Mouse (Mus musculus): ENCODE results near the gene Ctnna2.

Ctnna2 gene

DNA sequence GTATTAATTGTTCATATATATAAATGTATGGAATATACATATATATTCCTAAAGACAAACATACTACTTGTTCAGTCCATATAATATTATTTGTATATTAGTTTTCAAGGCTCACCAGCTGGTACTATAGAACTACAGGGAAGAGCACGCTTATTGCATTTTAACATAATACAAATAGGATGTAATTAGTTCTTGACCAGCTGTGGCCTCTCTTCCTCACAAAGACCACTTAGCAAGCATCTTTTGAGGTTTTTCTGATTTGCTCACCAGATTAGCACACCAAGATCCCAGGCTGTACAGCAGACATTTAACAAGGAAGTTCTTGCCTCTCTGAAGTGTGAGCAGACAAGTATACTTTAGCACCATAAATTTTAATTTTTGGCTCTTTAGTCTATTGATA lies 152.0 kb downstream of the Ctnna2 start:
- in situ Hi-C loops (cut with MboI; ENCODE audit: unreplicated experiment in 2 of 2) = no loop called here

DNA sequence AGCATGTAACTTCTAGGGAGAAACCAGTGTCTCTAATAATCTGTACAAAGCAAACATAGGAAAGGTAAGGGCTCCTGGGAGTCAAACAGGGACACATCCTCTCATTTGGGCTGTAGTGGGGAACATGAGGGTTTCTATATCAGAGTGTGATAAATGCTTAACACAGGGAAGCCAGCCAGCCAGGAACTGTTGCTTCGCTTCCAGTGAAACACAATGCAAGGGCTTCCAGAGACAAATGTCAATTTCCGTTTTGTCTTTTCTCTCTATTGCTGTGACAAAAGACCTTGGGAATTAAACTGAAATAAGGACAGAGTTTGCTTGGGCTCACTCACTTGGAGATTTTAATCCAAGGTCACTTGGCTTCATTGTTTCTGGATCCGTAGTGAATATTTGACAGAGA lies 162.4 kb downstream of the Ctnna2 start:
- in situ Hi-C loops (cut with MboI; ENCODE audit: unreplicated experiment in 2 of 2) = no loop called here

DNA sequence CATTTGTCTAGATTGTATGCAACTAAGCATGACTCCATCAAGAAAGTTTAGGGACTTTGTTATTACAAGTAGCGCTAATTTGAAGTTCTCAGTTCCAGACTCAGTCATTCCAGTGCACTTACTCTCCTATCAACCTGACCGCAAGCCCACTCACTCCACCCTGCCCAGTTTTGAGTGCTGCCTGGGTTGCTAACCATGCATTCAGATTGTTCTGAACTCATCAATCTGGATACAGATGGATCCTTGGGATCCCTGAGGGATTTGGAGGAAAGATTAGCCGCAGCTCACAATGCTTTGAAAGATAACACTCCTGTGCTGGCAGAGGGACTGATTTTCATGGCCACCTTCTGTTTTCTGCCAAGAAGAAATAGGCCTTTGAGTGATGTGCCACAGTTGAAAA lies 168.5 kb downstream of the Ctnna2 start:
- in situ Hi-C loops (cut with MboI; ENCODE audit: unreplicated experiment in 2 of 2) = no loop called here

DNA sequence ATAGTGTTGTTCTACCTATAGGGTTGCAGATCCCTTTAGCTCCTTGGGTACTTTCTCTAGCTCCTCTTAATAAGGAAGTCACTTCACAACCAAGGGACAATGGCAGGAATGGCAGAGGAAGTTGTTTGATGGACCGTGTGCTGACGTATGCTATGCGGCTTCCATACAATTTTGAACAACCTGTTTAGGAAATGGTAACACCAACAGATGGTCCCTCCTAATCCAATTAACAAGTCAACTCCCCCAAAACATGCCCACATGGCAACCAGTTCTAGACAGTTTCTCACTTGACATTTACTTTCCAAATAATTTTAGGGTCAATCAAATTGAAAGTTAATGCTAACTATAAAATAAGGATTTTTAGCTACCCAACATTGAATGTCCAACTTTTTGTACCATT lies 176.9 kb downstream of the Ctnna2 start:
- in situ Hi-C loops (cut with MboI; ENCODE audit: unreplicated experiment in 2 of 2) = no loop called here

DNA sequence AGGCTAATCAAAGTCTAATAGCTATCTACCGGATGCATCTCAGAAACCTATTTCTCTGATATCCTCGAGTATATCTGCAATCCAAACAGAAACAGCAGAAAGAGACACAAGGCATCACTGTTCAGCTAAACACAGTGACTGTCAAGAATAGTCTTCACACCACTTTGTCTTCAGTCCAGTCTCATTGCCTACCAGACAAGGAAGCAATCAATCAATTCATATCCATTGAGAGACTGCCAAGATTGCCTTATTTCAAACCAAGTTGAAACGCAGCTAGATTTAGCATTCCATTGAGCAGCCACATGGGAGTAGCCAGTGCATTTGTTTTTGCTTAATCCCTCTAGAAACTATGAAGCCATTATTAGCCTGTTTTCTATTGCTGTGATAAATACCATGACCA lies 196.2 kb downstream of the Ctnna2 start:
- in situ Hi-C loops (cut with MboI; ENCODE audit: unreplicated experiment in 2 of 2) = no loop called here

DNA sequence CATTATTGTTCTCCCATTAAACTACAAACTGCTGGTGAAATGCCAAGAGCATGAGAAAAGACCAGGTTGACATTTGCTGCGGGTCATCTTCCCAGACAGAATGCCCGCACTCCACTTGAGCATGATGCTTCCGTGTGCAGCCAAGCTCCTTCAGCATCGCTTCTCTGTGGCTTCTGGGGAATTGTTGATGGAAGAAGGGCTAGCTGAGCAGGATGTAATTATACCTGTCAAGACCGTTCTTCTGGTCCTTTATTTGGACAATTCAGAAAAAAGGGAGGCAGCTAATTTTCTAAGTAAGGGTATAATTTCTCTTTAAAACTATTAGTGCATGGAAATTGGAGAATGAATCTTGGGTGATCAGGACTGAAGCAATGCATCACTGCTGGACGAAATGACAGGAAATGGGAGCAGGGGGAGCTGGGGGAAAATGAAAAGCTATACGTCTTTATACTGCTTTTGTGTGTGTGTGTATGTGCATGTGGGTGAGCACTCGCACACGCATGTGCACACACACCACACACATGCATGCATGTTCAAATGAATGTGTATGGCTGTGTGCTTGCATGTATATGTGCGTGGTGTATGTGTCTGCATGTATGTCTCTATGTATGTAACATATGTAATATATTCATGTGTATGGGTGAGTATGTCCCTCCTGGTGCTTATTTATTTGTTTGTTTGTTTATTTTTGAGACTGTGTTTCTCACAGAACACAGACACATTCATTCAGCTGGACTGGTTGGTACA lies 211.0 kb downstream of the Ctnna2 start:
- in situ Hi-C loops (cut with MboI; ENCODE audit: unreplicated experiment in 2 of 2) = no loop called here

DNA sequence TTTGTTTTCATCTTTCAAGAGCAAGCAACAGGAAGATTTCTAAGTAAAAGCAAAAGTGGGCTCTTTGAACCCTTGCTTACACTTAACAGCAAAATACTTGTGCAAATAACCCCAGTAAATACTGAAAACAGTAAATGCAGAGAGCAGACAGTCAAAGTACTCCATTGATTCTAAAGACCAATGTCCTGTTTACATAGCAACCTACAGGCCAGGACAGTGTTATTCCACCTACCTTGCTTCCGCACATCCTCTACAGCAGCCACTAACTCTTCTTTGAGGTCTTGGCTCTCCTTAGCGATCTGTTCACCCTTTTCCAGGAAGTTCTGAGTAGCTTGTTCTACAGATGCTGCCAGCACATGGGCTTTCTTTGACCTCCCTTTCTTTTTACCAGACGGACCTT lies 221.3 kb downstream of the Ctnna2 start:
- in situ Hi-C loops (cut with MboI; ENCODE audit: unreplicated experiment in 2 of 2) = no loop called here

DNA sequence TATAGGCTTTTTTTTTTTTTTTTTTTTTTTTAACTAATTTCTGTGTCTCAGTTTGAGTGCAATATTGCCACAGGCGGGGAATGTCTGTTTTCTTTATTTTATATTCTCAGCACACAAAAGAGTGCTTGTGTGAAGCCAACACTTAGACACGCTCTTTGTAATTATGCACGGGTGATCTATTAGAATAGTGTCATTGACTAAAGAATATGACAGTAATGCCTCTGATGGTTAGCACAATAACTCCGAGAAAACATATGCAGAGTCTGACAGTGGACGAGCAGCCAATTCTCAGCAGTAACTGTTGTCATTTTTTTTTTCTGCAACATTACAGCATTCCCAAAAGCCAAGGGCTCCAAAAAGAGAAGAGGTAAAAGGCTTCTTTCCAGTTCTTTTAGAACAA lies 234.1 kb downstream of the Ctnna2 start:
- in situ Hi-C loops (cut with MboI; ENCODE audit: unreplicated experiment in 2 of 2) = no loop called here

DNA sequence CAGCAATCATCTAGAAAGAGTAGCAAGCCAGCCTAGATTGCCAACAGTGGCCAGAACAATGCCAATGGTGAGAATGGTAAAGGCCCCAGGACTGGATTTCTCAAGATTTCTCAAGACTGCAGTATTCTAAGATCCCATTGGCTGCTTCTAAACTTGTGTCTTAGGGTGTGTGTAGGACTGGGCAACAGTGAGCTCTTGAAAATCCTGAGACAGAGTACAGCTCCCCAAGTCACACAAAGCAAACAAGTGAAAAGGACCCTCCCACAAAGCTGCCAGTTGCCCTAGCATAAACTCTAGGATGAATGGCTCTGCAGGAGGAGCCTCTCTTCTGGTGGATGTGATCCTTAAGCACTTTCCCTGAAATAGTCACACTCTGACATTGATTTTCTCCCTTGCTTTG lies 235.8 kb downstream of the Ctnna2 start:
- in situ Hi-C loops (cut with MboI; ENCODE audit: unreplicated experiment in 2 of 2) = no loop called here

DNA sequence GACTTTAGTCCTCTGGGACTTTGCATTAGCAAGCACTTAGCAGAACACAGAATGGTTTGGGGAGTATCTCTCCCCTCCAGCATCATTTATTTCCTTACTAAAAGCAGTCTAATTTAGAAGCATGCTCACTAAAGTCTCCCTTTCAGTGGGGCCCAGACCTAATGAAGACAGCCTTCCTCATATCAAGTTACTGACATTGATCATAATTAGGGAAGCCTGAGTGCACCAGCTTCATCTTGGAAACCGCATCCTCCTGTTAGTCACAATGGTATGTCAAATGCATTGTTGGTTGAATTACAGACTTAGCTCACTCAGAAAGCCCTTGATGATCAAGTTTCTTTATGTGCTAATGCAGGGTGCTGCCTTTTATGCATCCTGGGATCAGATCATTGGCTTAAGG lies 236.5 kb downstream of the Ctnna2 start:
- in situ Hi-C loops (cut with MboI; ENCODE audit: unreplicated experiment in 2 of 2) = no loop called here

DNA sequence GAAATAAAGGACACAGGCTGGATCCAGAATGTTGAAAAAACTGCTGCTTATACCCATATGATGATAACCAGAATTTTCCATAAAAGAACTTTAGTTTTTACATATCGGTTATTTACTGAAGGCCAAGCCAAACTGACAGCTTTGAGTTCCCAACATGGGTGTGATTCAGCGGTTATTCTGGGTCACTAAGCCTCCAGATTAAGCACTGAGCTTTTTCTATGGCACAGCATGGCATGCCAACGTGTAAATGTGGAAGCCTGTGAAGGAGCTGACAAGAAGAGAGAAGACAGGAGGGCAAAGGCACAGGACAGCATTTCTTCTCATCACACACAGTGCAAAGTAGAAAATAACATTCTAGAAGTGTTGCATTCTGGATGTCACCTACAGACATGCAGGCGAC lies 240.9 kb downstream of the Ctnna2 start:
- in situ Hi-C loops (cut with MboI; ENCODE audit: unreplicated experiment in 2 of 2) = no loop called here

DNA sequence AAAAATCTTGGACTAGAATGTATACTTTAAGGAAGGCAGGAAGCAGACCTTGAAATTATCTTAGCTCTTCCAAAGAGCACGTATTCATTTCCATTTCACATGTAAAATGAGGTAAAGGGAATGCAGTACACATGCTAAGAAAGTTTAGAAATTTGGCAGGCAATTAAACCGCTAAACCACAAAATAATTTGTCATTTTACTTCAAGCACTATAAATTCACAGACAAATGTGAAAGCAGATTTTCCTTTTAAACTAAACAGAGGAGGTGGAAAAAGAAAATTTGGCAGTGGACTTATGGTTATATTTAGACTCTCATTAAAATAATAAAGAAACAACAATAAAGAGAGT lies 254.6 kb downstream of the Ctnna2 start:
- in situ Hi-C loops (cut with MboI; ENCODE audit: unreplicated experiment in 2 of 2) = no loop called here

DNA sequence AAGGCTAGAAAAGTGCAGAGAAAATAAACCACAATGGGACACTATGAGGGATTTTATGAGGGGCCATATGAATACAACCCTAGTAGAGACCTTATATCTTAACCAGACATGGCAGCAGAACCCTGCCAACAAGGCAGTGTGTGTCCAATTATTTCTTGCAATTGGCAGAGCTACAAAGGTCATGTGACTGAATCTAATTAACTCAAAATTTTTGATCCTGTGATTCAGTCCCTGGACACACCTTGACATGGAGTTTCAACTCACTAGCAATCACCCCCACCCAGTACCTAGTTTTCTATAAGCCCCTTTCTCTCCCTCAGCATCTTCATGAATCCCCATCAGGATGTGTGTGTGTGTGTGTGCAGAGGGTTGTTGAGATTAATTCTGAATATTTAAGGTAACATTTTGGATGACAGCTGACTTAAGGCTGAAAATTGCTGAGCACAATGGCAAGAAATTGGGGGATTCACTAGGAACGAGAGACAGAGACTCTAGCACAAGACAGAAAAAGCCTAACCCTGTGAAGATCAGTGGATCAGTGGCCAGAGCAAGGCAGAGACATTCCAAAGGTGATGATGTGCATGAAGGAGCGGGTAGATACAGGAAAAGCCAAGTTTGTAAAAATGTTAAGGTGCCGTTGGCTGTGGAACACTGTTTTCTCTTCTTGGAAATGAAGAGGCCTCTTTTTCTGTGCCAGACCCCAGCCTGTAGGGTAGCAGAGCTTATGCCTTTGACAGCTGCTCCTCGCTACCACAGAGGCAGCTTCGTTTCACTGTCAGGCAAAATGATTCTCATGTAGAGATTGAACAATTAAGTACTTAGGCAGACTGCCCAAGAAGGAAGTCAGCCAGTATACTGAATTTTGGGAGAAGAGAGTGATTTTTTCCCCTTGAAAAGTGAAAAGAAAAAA lies 255.2 kb downstream of the Ctnna2 start:
- in situ Hi-C loops (cut with MboI; ENCODE audit: unreplicated experiment in 2 of 2) = no loop called here

DNA sequence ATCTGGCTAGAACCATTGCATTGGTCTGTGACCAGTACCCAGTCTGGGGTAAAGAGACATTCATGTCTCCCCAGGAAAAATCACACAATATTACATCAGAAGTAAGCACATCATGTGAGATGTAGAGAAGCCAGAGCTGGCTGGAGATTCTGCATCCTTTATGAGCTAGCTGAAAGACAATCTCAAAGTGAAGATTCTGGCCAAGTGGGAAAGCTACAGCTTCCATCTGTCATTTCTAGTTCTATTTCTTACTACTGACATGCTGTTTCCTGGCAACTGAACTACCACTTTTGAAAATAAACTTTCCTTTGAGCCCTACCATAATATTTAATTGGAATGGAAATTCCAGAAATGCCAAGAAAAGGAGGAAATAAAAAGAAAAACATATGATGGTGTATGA lies 285.4 kb downstream of the Ctnna2 start:
- in situ Hi-C loops (cut with MboI; ENCODE audit: unreplicated experiment in 2 of 2) = no loop called here

DNA sequence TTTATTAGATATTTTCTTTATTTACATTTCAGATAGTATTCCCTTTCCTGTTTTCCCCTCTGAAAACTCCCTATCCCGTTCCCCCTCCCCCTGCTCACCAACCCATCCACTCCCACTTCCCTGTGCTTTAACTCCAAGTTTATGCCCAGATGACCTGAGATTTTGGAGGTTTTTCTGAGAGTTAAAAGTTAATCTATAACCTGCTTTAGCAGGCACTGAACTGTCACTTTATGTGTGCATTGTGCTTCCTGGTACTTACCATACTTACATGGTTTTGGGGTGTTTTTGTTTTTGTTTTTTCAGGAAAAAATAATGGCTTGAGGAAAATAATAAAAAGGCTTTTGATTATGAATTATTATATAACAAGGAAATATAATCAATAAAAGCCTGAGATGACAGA lies 292.3 kb downstream of the Ctnna2 start:
- in situ Hi-C loops (cut with MboI; ENCODE audit: unreplicated experiment in 2 of 2) = no loop called here

DNA sequence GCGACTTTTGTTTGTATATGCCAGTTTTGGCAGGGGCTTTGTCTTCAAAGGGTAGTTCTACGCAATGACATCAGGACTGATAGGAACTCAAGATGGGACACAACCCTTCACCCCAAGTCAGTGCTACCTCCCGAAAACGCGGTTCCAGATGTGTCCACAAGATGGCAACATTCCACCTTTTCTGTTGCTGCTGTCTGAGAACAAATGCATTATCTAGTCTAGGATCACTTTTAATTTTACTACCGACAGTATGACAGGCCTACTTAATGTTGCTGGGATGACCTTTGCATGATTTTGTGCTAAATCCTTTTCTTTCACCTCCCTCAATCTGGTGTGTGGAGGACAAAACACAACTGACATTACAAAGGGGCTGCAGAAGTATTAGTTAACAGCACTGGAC lies 329.4 kb downstream of the Ctnna2 start:
- in situ Hi-C loops (cut with MboI; ENCODE audit: unreplicated experiment in 2 of 2) = no loop called here

DNA sequence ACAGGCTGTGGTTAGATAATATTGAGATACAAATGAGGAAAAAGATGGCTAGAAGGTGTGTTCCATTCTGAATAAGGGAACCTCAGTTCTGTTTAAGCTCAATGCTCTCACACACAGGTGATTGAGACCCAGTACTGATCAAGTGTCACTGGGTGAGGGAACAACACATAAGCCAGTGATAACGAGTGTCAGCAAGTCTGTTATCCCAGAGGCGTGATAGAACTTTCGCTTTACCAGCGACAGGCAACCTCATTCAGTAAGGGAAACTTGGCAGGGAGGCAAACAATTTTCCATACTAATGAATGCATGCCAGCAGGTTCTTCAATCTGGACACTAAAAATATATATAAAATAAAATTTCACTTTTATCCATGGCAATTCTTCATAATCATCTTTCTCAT lies 334.9 kb downstream of the Ctnna2 start:
- in situ Hi-C loops (cut with MboI; ENCODE audit: unreplicated experiment in 2 of 2) = no loop called here

DNA sequence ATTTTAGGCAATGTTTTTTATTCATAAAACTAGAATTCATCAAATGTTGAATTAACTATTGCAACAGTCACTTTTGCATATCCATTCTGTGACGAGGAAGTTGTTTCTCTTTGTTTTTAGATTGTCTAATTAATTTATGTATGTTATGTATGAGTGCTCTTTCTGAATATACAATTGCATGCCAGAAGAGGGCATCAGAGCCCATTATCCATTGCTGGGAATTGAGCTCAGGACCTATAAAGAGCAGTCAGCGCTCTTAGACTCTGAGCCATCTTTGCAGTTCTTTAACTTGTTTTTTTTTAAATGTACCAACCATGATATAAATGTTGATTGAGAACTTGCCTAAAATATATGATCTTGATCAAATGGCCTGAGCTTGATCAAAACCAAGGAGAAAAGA lies 340.7 kb downstream of the Ctnna2 start:
- in situ Hi-C loops (cut with MboI; ENCODE audit: unreplicated experiment in 2 of 2) = no loop called here

DNA sequence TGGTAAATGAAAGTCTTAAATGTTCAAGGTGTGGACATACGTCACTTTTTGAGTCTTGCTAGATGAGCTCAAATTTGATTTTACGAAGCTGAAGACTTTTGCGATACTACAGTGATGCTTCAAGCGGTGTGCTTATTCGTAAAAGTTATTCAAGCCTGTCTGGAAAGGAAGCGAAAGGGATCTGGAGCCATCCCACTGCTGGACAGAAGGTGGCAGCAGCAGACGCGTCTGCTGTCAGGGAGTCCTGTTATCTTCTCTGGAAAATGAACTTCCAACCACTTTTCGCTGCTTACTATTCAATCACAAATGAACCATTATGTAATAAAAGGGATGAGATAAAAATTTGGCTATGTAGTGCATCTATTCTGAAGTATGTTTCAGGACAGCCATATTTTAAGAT lies 345.5 kb downstream of the Ctnna2 start:
- in situ Hi-C loops (cut with MboI; ENCODE audit: unreplicated experiment in 2 of 2) = no loop called here

DNA sequence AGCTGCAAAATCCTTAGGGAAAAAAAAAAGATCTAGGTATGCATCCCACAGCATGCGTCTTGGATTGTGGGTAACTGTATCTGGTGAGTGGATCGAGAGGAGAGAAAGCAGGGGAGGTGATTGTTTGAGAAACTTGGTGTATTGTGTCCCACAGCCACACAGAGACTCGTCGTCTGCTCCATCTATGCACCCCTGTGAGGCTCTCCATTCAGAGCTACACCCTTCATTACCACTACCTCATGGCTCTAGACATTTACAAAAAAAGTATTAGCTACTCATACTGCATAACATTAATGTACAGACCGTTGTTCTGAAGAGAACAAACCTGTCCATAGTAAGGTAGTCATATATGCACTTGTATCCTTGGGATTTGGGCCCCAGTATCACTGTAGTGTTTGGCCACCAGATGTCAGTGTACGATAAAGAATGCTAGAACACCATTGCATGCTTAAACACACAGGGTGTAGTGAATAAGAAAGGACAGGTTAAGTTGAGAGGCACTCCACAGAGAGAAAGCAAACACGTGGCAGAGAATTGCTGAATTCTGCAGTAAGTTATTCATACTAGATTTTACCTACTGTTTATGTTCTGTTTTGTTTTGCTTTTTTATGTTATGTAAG lies 350.8 kb downstream of the Ctnna2 start:
- in situ Hi-C loops (cut with MboI; ENCODE audit: unreplicated experiment in 2 of 2) = no loop called here

DNA sequence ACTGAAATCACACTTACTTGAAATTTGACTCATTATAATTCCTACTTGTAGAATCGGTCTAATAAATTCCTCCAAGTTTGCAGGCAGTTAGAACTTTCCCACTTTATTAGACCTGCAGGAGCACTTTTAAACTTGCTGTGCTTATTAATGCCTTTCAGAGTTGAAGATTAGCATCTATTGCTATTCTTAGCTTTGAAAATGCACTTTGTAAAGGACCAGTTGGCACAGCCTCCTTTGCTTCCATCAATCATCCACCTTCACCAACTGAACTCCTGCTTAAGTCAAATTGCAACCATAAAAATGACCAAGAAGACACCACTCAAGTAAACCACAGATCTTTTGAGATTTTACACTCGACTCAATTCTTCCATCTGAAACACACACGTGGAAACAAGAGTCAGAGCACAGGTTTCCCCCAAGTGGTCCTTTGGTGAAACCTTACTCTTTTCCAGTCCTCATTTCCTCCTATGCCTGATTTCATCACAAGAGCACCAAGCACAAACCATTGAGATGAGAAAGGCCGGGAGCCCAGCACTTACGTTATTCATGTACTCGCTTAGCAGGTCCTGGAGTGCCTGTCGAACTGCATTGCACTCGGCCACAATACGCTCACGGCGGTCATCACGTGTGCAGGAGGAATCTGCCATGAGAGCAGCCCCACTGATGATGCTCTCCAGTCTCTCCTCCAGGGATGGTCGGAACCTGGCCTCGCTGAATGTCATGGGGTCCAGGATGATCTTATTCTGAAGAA lies 374.7 kb downstream of the Ctnna2 start:
- in situ Hi-C loops (cut with MboI; ENCODE audit: unreplicated experiment in 2 of 2) = no loop called here

All from v-Abl transformed pro-B cells (cell line).